Mouse (Mus musculus): ENCODE data around the gene Lrrc56. TPM values are rescaled to one million over a fixed set of nuclear protein-coding genes. Genes with fewer than 3 reads are reported as not detected.

Gene Lrrc56
- polyA plus RNA-seq, 1 experiment = 7.4 TPM

GRCm38 (mm10) chr7:141206182-141206937 lies 12.4 kb downstream of the Lrrc56 start:
- WGBS = 96% methylated on average over 18 of the region's 18 CpGs
- Histone ChIP-seq H3K27me3 (ENCODE audit: control insufficient read depth, insufficient read depth, low read length) (no peaks in the 10 kb centered on the region), H3K4me3 (ENCODE audit: control insufficient read depth, insufficient read depth, low read length) (no peak overlapping the region), H3K36me3 (ENCODE audit: control insufficient read depth, insufficient read depth, low read length) (no peaks in the 10 kb centered on the region), H3K27ac (ENCODE audit: control insufficient read depth, insufficient read depth, low read length) (no peak overlapping the region), H3K4me1 (replicated peaks; ENCODE audit: control insufficient read depth, insufficient read depth, low read length) (no peaks in the 10 kb centered on the region)
- no peak for DNase-seq
- no peak for TF ChIP-seq CTCF (IDR thresholded peaks at IDR 0.05; ENCODE audit: borderline replicate concordance, control insufficient read depth, extremely low read depth, insufficient read depth, low read length, poor library complexity)
- TF ChIP-seq POLR2A (IDR thresholded peaks at IDR 0.05; ENCODE audit: control insufficient read depth, extremely low read depth, insufficient read depth, low read length, poor library complexity) = no peak

- no peak overlapping the region for H3K27ac ChIP-seq (ENCODE audit: control insufficient read depth, insufficient read depth, low read length)
- DNase-seq = no peak
- no peaks in the 10 kb centered on the region for H3K4me1 ChIP-seq (replicated peaks; ENCODE audit: control insufficient read depth, insufficient read depth, low read length)
- no peaks in the 10 kb centered on the region for H3K27me3 ChIP-seq (ENCODE audit: control insufficient read depth, insufficient read depth, low read length)
- TF ChIP-seq POLR2A (IDR thresholded peaks at IDR 0.05; ENCODE audit: control insufficient read depth, extremely low read depth, insufficient read depth, low read length, poor library complexity) = no peak
- TF ChIP-seq CTCF (IDR thresholded peaks at IDR 0.05; ENCODE audit: borderline replicate concordance, control insufficient read depth, extremely low read depth, insufficient read depth, low read length, poor library complexity) = no peak
- H3K4me3 ChIP-seq (ENCODE audit: control insufficient read depth, insufficient read depth, low read length) = no peak overlapping the region
- no peaks in the 10 kb centered on the region for H3K36me3 ChIP-seq (ENCODE audit: control insufficient read depth, insufficient read depth, low read length)
- 84% methylated on average over 3 of the region's 3 CpGs for WGBS
Measured at GRCm38 (mm10) chr7:141209526-141209925, 15.6 kb downstream of the Lrrc56 start.

GRCm38 (mm10) chr7:141210137-141210536 lies 16.2 kb downstream of the Lrrc56 start:
- 95% methylated on average over 12 of the region's 12 CpGs for WGBS
- peaks cover 3% of the 10 kb centered on the region for H3K4me1 ChIP-seq (replicated peaks; ENCODE audit: control insufficient read depth, insufficient read depth, low read length)
- H3K4me3 ChIP-seq (ENCODE audit: control insufficient read depth, insufficient read depth, low read length) = no peak overlapping the region
- TF ChIP-seq POLR2A (IDR thresholded peaks at IDR 0.05; ENCODE audit: control insufficient read depth, extremely low read depth, insufficient read depth, low read length, poor library complexity) (no peak), CTCF (IDR thresholded peaks at IDR 0.05; ENCODE audit: borderline replicate concordance, control insufficient read depth, extremely low read depth, insufficient read depth, low read length, poor library complexity) (no peak)
- no peaks in the 10 kb centered on the region for H3K36me3 ChIP-seq (ENCODE audit: control insufficient read depth, insufficient read depth, low read length)
- DNase-seq = no peak
- H3K27ac ChIP-seq (ENCODE audit: control insufficient read depth, insufficient read depth, low read length) = no peak overlapping the region
- no peaks in the 10 kb centered on the region for H3K27me3 ChIP-seq (ENCODE audit: control insufficient read depth, insufficient read depth, low read length)

- Histone ChIP-seq H3K4me1 (replicated peaks; ENCODE audit: control insufficient read depth, insufficient read depth, low read length) (peaks cover 5% of the 10 kb centered on the region), H3K27me3 (ENCODE audit: control insufficient read depth, insufficient read depth, low read length) (no peaks in the 10 kb centered on the region)
- 97% methylated on average over 14 of the region's 14 CpGs for WGBS
Measured at GRCm38 (mm10) chr7:141210606-141211131, 16.7 kb downstream of the Lrrc56 start.

GRCm38 (mm10) chr7:141213133-141213532 lies 19.2 kb downstream of the Lrrc56 start:
- DNase-seq = no peak
- TF ChIP-seq CTCF (IDR thresholded peaks at IDR 0.05; ENCODE audit: borderline replicate concordance, control insufficient read depth, extremely low read depth, insufficient read depth, low read length, poor library complexity) (no peak), POLR2A (IDR thresholded peaks at IDR 0.05; ENCODE audit: control insufficient read depth, extremely low read depth, insufficient read depth, low read length, poor library complexity) (no peak)
- WGBS = 93% methylated on average over 3 of the region's 3 CpGs
- H3K27me3 ChIP-seq (ENCODE audit: control insufficient read depth, insufficient read depth, low read length) = no peaks in the 10 kb centered on the region
- H3K27ac ChIP-seq (ENCODE audit: control insufficient read depth, insufficient read depth, low read length) = no peak overlapping the region
- no peaks in the 10 kb centered on the region for H3K36me3 ChIP-seq (ENCODE audit: control insufficient read depth, insufficient read depth, low read length)
- H3K4me1 ChIP-seq (replicated peaks; ENCODE audit: control insufficient read depth, insufficient read depth, low read length) = peaks cover 11% of the 10 kb centered on the region
- no peak overlapping the region for H3K4me3 ChIP-seq (ENCODE audit: control insufficient read depth, insufficient read depth, low read length)

More at GRCm38 (mm10) chr7:141210606-141211131, 16.7 kb downstream of the Lrrc56 start:
- Histone ChIP-seq H3K27ac (ENCODE audit: control insufficient read depth, insufficient read depth, low read length) (no peak overlapping the region), H3K4me3 (ENCODE audit: control insufficient read depth, insufficient read depth, low read length) (no peak overlapping the region), H3K36me3 (ENCODE audit: control insufficient read depth, insufficient read depth, low read length) (no peaks in the 10 kb centered on the region)
- TF ChIP-seq CTCF (IDR thresholded peaks at IDR 0.05; ENCODE audit: borderline replicate concordance, control insufficient read depth, extremely low read depth, insufficient read depth, low read length, poor library complexity) = no peak
- no peak for TF ChIP-seq POLR2A (IDR thresholded peaks at IDR 0.05; ENCODE audit: control insufficient read depth, extremely low read depth, insufficient read depth, low read length, poor library complexity)
- DNase-seq = no peak

GRCm38 (mm10) chr7:141213605-141214235 lies 19.8 kb downstream of the Lrrc56 start, which contains the start of gene Lmntd2:
Gene Lmntd2, minus strand, starts transcription at chr7:141214080.
- DNase-seq = no peak
- no peaks in the 10 kb centered on the region for H3K36me3 ChIP-seq (ENCODE audit: control insufficient read depth, insufficient read depth, low read length)
- H3K4me3 ChIP-seq (ENCODE audit: control insufficient read depth, insufficient read depth, low read length) = no peak within 1 kb of the TSS
- no peak within 1 kb of the TSS for H3K27ac ChIP-seq (ENCODE audit: control insufficient read depth, insufficient read depth, low read length)
- peaks cover 11% of the 10 kb centered on the region for H3K4me1 ChIP-seq (replicated peaks; ENCODE audit: control insufficient read depth, insufficient read depth, low read length)
- WGBS = 95% methylated on average over 11 of the region's 11 CpGs
- TF ChIP-seq POLR2A (IDR thresholded peaks at IDR 0.05; ENCODE audit: control insufficient read depth, extremely low read depth, insufficient read depth, low read length, poor library complexity) (no peak), CTCF (IDR thresholded peaks at IDR 0.05; ENCODE audit: borderline replicate concordance, control insufficient read depth, extremely low read depth, insufficient read depth, low read length, poor library complexity) (no peak)
- H3K27me3 ChIP-seq (ENCODE audit: control insufficient read depth, insufficient read depth, low read length) = no peaks in the 10 kb centered on the region

Data from thymus, adult 2 months (tissue).